Mouse (Mus musculus) adrenal gland, postnatal 10 days (tissue): ENCODE measurements around the gene Eif3k. TPM values are rescaled to one million over a fixed set of nuclear protein-coding genes. Genes with fewer than 3 reads are reported as not detected.

Source experiments
- DNase-seq: peaks from one replicate; pipeline ENCODE4 v3.0.0; 2021; ENCODE audit warnings: mixed read lengths
- long read RNA-seq, 2 experiments: library from polyadenylated mRNA; stranded (forward); transcript quantifications; one replicate each; pipeline ENCODE4 v2.0.0; 2021
- total RNA-seq, 2 experiments: library from RNA; stranded (reverse); gene quantifications; 2 replicates each; pipeline ENCODE4 v1.2.3; 2021

Eif3k gene
- 100 to 1,000 TPM; 240 to 250 TPM for total RNA-seq
- long read RNA-seq, experiment 1, transcript Eif3k-201 (8 exons, 774 nt) = major isoform, 172 of 219 reads
- long read RNA-seq, experiment 1, partial matches to known transcripts = 38 of 219 reads
- long read RNA-seq, experiment 1, other reads (novel, unspliced or antisense) = 9 of 219 reads
- long read RNA-seq, experiment 2, transcript Eif3k-201 (8 exons, 774 nt) = major isoform, 117 of 123 reads
- long read RNA-seq, experiment 2, partial matches to known transcripts = 4 of 123 reads
- long read RNA-seq, experiment 2, other reads (novel, unspliced or antisense) = 2 of 123 reads

DNA sequence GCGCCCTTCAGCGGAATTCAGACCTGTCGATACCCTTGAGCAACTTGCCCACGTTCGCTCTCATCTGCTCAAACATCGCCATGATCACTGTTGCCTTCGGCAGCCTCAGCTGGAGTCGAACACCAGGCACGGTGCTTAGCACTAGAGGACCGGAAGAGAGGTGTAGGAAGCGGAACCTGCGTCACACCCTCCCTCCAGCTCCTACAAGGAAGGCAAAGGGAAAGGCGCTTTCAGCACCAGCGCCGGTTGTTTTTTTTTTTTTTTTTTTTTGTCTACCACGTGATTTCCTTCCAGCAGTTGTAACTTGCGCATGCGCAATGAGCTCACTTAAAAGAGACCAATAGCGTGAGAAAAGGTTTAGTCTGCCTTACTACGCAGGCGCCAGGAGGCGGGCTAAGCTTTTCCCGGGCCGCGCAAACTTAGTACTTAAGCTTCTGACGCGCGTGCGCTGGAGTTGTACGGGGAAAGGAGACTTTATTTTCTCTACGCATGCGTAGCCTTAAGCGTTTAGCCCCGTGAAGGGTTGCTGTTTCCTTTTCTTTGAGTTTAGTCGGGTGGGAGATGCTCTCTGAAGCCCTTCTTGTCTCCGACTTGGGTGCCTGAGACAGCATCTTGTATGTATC, at the start of gene Eif3k, which contains the start of gene Map4k1:
Eif3k (minus strand) TSS at position 214 of the 623 bp plus-strand sequence.
Map4k1 (plus strand) TSS at position 400 of the 623 bp plus-strand sequence.
- peak; percentile 95 for DNase-seq

DNA sequence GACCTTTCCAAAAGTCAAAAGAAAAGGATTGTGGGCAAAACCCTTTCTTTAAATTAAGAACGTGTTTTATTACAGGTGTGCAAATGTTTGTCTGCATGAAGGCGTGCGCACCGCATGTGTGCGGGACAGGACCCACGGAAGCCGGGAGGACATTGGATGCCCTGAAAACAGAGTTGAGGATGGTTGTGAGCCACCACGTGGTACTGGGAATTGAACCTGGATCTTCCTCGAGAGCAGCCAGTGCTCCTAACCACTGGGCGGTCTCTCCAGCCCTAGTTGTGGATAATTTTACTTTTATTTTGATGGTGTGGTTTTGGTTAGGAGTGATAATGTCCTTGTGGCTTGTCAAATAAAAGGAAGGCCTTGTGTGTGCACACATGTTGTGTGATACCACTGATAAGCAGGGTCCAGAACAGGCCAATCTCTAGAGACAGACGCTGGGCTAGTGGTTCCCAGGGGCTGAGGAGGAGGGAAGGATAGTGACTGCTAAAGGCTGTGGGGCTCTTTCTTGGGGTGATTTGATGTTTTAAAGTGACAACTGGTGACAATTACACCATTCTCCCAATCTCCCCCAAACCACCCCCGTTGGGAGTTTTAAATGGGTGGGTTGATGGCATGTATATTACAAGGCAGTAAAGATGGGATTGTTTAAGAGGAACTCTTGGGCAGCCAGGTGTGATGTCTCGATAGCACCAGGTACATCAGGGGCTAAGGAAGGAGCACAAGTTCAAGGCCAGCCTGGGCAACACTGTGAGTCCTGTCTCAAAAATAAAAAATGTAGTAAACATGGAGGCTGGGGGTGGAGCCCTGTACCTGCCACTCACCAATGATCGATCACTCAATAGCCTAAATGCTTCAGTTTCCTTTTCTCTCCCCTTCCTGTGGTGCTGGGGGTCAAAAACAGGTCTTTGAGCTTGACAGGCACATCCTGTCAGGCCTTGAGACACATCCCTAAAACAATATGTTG, 48.3 kb upstream of the Eif3k start:
- no peak for DNase-seq

DNA sequence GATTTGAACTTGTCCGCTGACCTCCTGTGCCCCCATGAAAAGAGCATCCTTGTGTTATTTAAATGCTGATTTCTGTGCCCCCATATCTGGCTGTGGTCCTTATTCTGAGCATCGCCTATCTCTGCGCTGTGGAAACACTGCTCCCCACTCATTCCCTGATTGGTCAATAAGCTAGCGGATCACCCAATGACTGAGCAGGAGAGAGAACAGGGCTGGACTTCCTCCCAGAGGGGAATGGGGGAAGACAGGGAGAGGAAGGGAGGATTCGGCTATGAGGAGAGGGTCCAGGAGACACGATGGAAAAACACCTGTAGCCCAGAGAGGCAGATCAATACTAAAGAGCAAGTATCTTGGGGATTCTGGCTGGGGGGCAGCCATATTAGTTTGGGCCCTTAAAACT, 47.1 kb upstream of the Eif3k start:
- DNase-seq = no peak

DNA sequence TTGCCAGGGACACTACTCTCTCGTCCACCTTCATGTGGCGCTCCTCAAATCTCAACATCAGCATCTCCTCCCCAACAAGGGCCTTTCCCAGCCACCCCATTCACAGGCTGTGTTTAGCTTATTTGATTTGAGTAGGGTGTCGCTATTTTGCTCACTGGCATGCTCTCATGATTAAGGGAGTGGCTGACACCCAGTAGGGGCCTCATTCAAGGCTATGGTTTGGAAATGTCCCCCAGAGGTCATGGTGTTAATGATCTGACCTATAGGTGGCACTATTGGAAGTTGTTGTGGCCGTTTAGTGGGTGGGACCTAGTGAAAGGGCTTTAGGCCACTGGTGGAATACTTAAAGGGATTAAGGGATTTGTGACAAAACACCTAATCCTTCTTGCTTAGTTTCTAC, 45.1 kb upstream of the Eif3k start:
- DNase-seq = no peak

DNA sequence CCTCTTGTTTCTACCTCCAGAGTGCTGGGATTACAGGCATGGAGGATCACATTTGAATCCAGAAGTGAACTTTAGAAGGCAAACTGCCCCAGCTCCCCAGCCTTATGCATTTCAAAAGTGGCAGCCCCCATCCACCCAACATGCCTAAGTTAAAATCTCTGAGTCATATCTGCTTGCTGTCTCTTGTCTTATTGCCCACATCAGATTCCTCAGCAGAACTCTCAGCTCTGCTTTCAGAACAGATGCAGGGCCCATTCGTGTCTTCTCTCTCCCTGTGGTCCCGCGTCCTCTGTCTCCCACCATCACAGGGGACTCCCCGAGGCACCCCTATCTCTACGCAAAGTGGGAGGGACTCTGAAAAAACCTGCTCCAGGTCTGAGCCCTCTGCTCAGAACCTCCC, 44.5 kb upstream of the Eif3k start:
- no peak for DNase-seq

DNA sequence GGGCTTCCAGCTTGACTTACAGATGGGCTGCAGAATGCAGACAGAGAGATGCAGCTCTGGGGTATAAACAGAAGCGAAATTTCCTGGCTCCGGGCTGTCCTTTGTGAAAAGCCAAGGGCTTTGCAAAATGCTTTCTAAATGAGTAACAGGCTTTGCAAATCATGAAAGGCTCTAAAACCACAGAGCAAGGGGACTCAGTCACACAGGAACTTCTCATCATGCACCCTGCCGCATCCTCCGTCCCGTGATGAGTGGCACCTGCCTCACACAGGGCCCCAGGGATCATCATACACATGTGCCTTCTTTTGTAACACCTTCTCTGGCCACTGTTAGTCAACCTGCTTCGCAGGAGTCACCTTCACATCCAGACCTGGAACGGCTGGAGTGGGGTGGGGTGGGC, 43.9 kb upstream of the Eif3k start:
- DNase-seq = no peak

DNA sequence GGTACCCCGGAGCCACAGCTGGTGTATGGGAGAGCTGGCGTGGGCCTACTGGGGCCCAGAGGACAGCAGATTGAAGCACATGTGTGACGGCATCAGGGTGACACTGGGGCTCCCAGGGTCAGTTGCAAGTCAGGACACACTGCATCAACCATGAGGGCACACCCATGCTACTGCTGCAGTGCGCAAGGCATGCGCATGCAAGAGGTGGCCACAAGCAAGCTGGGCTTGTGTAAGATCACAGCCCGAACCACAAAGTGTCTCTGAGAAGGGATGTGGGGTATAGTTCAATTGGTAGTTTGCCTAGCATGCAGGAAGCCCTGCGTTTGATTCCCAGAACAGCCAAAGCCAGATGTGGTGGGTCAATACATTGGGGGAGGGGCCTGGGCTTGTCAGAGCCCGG, 41.9 kb upstream of the Eif3k start:
- no peak for DNase-seq

DNA sequence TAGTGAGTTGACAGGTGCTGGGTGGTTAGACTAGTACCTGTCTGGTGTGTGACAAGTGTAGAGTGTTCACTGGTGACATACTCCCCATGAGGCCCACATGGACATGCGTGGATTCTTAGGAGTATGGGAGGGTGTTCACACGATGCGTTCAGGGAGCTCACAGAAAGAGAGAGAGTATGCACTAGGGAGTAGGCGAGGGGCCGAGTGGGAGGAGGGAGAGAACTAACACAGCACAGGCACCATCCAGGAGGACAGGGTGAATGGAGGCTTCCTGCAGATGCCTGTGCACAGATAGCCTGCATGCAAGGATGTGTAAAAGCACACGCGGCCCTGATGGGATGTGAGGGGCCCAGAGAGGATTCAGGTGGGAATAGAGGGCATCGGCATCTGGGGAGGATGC, 40.8 kb upstream of the Eif3k start:
- DNase-seq = no peak

DNA sequence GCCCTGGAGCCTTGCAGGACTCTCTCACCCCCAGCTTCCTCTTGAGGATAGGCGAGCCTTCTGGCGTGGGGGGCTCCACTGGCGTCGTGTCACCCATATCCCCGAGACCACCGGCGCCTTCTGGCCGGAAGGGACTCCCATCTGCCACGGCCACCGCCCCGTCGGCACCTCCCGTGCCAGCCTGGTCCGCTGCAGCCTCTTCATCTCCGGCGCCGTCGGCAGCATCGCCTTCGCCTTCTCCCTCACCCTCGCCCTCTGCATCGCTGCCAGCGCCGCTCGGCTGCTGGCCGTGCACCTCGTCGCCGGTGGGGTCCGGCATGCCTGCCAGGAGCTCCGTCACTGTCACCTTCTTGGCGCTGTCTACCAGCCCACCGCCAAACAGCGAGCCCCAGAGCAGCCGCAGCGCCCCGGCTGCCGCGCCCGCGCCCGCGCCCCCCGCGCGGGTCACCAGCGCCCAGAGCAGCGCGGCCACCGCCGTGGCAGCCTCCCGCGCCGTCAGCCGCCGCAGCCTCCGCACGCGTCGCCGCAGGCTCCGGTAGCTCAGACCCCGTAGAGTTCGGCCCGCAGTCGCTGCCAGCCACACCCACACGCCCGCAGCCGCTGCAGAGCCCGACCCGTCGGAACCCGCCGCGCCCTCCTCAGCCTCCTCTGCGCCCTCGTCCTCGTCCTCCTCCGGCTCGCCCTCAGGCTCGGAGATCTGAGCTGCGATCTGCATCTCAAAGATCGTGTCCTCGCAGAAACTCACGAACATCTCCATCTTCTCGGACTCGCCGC, 38.0 kb upstream of the Eif3k start:
- no peak for DNase-seq

DNA sequence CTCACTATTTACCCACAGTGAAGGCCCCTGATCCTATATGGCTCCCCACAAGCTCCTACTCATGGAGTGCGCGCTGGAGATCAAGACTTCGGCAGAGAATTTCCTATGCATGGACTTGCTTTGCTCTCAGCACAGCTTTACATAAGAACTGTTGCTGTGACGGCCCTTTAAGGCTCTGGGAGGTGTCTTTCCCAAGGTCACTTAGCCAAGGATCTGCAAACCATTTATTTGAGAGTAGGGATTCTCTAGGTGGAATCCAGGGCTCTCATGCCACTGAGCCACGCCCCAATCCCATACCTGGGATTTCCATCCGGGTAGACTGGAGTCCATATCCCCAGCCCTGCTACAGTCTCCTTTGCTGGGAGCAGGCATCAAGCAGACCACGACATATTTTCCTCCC, 35.6 kb upstream of the Eif3k start:
- no peak for DNase-seq

DNA sequence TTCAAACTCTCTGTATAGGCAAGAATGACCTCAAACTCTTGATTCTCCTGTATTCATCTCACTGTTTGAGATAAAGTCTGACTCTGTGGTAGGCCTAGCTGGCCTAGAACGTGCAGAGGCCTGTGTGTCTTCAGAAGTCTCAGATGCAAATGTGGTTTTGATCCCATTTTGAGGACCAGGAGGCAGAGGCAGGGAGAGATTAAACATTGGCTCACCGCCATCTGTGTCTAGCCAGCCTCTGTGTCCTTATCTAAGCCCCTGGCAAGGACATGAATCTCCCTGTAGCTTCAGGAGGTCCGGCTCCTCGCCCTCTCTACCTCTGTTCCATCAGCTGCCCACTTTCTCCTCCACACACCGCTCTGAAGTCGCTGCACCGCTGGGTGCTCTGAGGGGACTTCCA, 34.8 kb upstream of the Eif3k start:
- DNase-seq = no peak

DNA sequence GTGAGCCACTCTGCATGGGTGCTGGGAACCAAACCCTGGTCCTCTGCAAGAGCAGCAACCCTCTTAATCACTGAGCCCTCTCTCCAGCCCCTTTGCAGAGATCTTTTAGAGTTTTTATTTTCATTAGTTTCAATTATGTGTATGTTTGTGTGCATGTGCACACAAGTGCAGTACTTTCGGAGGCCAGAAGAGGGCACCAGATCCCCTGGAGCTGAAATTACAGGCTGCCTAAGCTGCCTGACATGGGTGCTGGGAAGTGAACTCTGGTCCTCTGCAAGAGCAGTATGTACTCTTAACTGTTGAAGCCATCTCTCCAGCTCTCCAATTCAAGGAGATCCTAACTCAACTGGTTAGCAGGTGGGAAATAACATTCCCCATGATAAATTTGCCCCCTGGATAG, 33.3 kb upstream of the Eif3k start:
- DNase-seq = no peak

DNA sequence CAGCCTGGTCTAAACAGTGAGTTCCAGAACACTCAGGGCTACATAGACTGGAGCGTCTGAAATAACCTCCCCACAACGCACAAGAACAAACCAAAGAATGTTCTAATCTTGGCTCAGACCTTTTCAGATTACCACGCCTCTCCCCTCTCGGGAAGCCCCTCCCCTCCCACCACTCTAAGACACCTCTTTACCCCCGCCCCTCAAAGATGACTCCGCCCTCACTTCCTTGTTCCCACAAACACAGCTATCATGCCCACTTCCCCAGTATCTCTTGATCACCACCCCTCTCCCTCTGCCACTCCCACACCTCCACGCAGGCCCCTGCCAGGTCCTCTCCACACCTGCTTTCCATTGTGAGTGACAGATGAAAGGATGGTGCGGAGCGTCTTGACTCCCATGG, 27.1 kb upstream of the Eif3k start:
- no peak for DNase-seq

DNA sequence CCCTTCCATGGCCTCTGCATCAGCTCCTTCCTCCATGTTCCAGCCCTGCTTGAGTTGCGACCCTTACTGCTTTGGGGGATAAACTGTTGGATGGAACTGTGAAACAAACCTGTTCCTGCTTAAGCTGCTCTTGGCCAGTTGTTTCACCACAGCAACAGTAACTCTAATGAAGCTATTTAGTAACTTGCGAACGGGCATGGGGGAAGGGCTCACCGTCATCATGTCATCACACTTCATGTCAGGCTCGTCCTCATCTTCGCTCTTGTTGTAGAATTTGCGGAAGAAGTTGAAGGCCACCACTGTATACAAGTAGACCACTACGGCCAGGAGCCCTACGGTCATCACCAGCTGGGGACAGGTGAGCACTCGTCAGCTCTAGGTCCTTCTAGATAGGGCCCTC, 26.5 kb upstream of the Eif3k start:
- DNase-seq = no peak

DNA sequence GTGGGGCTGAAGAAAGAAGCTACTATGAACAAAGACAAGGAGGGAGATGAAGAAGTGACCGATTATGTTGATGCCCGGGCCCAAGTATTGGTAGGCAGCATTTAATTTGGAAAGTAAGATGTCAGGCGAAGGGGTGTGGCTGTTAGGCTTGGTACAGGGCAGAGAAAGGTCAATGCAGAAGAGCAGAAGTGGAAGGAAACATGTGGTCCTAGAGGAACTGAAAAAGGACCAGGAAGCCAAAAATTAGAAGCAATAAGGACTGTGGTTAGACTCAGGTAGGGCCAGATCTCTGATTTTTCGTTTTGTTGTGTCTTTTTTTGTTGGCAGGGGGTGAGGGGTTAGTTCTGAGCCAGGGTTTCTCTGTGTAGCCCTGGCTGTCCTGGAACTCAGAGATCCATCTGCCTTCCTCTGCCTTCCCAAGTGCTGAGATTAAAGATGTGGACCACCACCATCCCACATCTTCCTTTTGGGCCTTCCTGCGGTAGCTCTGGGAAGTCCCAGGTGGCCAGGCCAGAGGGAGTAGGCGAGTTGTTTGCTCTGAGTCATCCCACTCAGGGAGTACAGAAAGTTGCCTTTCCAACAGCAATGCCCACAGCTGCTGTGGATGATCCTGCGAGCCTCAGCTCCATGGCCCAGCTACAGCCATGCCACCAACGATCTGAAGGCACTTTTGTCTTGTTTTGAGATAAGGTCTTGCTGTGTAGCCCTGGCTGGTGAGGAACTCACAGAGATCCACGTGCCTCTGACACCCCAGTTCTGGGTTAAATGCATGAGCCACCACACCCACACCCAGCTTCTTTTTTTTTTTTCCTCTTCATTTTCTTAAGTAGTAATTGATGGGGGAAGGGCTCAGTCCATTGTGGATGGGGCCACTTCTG, 25.8 kb upstream of the Eif3k start:
- no peak for DNase-seq

DNA sequence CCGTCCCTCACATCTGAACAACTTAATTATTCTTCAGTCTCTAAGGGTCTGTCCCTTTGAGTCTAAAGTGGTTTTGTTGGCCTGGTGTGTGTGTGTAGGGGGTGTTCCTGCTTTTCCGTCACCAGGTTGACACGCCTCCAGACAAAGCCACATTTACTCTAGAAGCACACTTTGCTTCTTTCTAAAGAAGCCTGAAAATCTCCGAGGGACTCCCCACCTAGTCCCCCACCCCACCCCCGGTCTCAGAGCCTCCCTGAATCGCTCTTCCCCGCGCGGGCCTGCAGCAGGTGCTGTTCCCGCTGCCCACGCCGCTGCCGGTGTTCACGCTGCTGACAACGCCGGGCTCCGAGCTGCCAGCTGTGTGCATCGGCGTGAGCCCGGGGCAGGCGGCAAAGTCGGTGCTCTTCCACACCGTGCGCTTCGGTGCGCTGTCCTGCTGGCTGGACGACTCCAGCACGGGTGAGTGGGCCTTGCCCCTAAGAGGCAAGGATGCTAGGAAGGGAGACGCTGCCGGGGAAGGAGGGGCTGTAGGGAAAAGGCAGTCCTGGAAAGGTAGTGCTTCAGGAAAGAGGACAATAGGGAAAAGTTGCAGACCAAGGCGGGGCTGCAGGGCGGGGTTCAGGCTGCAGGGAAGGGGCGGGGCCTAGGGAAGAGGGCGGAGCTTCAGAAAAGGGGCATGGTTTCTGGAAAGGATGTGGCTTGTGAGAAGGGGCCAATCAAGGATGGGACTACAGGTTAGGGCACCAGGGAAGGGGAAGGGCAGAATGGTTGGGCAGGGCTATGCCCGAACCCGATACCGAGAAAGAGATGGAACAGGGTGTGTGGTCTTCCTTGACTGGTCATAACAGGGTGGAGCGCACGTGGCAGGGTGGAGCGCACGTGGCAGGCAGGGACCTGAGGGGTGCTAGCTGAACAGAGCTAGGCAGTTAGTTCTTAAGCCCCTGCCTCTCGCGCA, 19.3 kb upstream of the Eif3k start:
- DNase-seq = peak; percentile 73

DNA sequence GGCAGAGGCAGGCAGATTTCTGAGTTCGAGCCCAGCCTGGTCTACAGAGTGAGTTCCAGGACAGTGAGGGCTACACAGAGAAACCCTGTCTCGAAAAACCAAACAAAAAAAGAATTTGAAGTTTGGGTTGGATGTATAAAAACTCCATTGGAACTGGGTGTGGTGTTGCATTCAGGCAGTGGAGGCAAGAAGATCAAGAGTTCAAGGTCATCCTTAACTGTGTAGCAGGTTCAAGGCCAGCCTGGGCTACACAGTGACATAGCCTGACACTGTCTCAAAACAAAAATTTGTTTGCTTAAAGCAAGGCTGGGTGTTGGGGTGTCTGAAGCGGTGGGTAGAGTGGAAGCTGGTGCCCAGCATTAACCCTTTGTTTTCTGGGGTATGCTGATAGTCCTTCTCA, 11.7 kb upstream of the Eif3k start:
- no peak for DNase-seq

DNA sequence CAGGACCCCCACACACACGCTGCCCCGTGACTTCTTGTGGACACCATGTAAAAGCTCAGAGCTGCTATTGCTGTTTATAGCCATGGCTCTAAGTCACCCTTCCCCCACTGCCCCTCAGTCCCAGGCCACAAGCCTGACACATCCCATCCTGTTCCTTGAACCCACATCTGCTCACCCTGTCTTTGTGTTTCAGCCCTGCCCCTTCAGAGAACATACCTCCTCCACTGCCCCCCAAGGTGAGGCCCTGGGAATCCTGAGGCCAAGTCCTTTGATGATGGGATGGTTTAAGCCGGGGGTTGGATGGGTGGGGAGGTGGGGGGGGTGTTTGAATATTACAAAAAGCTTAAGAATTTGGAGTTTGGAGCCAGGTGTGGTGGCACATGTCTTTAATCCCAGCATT, 11.3 kb upstream of the Eif3k start:
- DNase-seq = no peak

DNA sequence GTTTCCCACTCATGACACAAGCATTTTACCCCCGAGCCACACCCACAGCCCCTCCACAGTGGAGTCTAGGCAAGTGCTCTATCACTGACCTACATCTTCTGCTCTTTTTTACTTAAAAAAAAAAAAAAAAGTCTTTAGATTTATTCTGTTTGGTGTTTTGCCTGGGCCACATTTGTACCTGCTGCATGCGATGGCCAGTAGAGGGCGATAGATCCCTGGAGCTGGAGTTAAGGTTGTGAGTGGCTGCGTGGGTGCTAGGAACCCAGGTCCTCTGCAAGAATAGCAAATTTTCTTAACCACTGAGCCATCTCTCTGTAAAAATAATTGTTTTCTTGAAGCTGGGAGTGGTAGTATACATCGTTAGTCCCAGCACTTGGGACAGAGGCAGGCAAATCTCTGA, 10.0 kb upstream of the Eif3k start:
- no peak for DNase-seq

DNA sequence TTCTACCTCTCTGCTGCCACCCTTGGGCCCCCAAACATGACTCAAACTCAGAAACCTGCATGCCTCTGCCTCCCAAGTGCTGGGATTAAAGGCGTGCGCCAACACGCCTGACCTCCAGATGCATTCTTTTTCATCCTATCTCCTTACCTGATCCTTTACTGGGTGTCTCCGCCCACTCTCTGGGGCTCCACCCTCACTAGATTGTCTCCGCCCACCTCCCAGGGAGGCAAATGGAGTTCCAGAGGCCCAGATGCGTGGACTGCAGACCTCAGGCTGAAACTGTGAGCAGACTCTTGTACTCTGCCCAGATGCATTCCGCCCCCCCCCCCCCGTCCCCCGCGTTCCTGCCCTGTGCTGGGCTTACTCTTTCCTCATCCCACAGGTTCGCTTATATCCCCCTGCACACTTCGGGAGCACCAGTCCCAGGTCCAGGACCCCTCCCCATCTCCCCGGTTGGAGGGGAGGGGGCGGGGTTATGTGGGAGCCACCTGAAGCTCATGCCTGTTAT, 9.2 kb upstream of the Eif3k start:
- DNase-seq = no peak
